Mouse (Mus musculus) CH12.LX (cell line): ENCODE results near the gene Sf1.

ENCODE experiments used
- JUND ChIP-seq: conservative IDR thresholded peaks from 2 replicates; pipeline ENCODE4 v1.6.1; 2011; ENCODE audit warnings: low read depth, low read length, improper control_type of control experiment
- MAFK ChIP-seq: IDR thresholded peaks from 2 replicates; pipeline ENCODE4 v1.6.1; 2011; ENCODE audit warnings: low read length, improper control_type of control experiment; ENCODE audit not compliant: insufficient replicate concordance
- POLR2AphosphoS2 ChIP-seq: IDR thresholded peaks from 2 replicates; pipeline ENCODE4 v1.6.1; 2011; ENCODE audit warnings: low read depth, low read length, improper control_type of control experiment
- UBTF ChIP-seq: IDR thresholded peaks from 2 replicates; pipeline ENCODE4 v1.6.1; 2012; ENCODE audit warnings: low read depth, mild to moderate bottlenecking, inconsistent platforms, low read length, improper control_type of control experiment, moderate library complexity
- ZNF384 ChIP-seq: IDR thresholded peaks from 2 replicates; pipeline ENCODE4 v1.6.1; 2012; ENCODE audit warnings: low read depth, low read length, improper control_type of control experiment, inconsistent platforms

- no peak for TF ChIP-seq ZNF384
- no peak for TF ChIP-seq POLR2AphosphoS2
- TF ChIP-seq UBTF = no peak
- no peak for TF ChIP-seq JUND
- no peak for TF ChIP-seq MAFK
These were observed 32.7 kb downstream of the Sf1 start for GRCm38 (mm10) chr19:6396237-6396636.
